Comparison of ENCODE assay signal across 16 mouse cellular contexts in genomic region chr16:63539489-63539888, GRCm38 (mm10).
"Had no signal": no experiment of that assay in that cellular context is flagged by ENCODE, and none has a peak within 500 bp of the region (broad histone marks: within the 10 kb centered on the region; RNA-seq: fewer than 3 reads in every experiment).

No protein-coding gene starts in this region.

- DNase-seq: retina, postnatal 1 day; right cerebral cortex, adult 18-20 months; right cerebral cortex, postnatal 14 days; right cerebral cortex, postnatal 25 days; right cerebral cortex, postnatal 4 days; spleen, adult 18-20 months; thymus, adult 18-20 months; thymus, adult 2 months; thymus, postnatal 14 days; thymus, postnatal 25 days; thymus, postnatal 36 days; thymus, postnatal 4 days had no signal

- H3K36me3 ChIP-seq: neural tube, embryonic 13.5 days; neural tube, embryonic 15.5 days; stomach, embryonic 15.5 days had no signal

- H3K27ac ChIP-seq: neural tube, embryonic 13.5 days; neural tube, embryonic 15.5 days; stomach, embryonic 15.5 days; stomach, postnatal 0 days had no signal

- H3K9ac ChIP-seq: neural tube, embryonic 13.5 days; neural tube, embryonic 15.5 days; stomach, embryonic 15.5 days had no signal

- H3K4me2 ChIP-seq: neural tube, embryonic 13.5 days; neural tube, embryonic 15.5 days; stomach, embryonic 15.5 days had no signal

- H3K4me1 ChIP-seq: neural tube, embryonic 13.5 days; neural tube, embryonic 15.5 days; stomach, embryonic 15.5 days had no signal

- H3K27me3 ChIP-seq: neural tube, embryonic 13.5 days; neural tube, embryonic 15.5 days; stomach, embryonic 15.5 days had no signal

- H3K4me3 ChIP-seq: neural tube, embryonic 13.5 days; neural tube, embryonic 15.5 days; stomach, embryonic 15.5 days had no signal

- H3K9me3 ChIP-seq: neural tube, embryonic 13.5 days; neural tube, embryonic 15.5 days; stomach, embryonic 15.5 days had no signal
